In the genomic region with DNA sequence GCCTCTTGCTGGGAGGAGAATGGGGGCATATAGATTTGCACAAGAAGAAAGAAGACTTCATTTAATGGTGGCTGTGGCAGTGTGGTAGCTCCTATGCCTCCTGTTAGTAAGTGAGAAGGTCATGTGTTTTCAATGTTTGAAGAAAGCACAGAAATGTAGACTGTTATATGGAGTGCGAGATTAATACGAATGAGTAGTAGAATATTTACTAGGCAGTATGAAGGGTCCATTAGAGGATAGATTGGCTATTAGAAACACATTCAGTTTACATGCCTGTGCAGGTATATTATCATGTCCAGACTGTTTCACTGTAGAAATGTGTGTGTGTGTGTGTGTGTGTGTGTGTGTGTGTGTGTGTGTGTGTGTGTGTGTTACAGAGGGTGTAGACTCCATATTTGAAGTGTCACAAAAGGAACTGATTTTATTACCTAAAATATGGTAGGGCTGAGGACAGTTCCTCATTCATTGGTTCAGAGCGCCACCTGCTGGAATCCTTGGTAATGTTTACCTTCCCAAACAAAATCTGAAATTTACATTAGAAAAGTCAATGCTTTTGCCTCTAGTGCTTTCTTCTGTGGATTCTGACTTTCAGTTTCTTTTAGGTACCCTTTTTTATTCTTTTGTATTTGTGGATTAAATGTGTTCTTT, we compare ENCODE assay signal across 9 mouse cellular contexts. TPM values are rescaled to one million over a fixed set of nuclear protein-coding genes. Genes with fewer than 3 reads are reported as not detected.
A peak's percentile ranks its signal among the peaks of the same experiment; 100 is the strongest.
DNase-seq lines count a peak whose midpoint lies in the region; ATAC-seq and TF ChIP-seq lines count a peak whose summit lies in the region.
"Had no signal": no experiment of that assay in that cellular context is flagged by ENCODE, and none has a peak within 500 bp of the region (broad histone marks: within the 10 kb centered on the region; RNA-seq: fewer than 3 reads in every experiment).

No protein-coding gene starts in this region.

- peak; percentile 38; the same call in 1 of the 2 replicates for TF ChIP-seq CTCF in cerebellum, adult 2 months (IDR thresholded peaks at IDR 0.05; ENCODE audit: borderline replicate concordance, insufficient read depth, low read depth, low read length)
- peak; percentile 86 for TF ChIP-seq CTCF in forebrain, postnatal 0 days (IDR thresholded peaks at IDR 0.05; ENCODE audit: low read depth)
- peak; percentile 90 for TF ChIP-seq CTCF in midbrain, postnatal 0 days (IDR thresholded peaks at IDR 0.05)

- H3K4me3 ChIP-seq in cerebellum, adult 2 months (replicated peaks; ENCODE audit: insufficient read depth, low read depth, low read length): no peak overlapping the region
- H3K4me3 ChIP-seq in forebrain, postnatal 0 days (ENCODE audit: low read depth, low read length): no peak overlapping the region
- no peak overlapping the region for H3K4me3 ChIP-seq in kidney, embryonic 15.5 days (replicated peaks)
- H3K4me3 ChIP-seq in limb, embryonic 14.5 days (replicated peaks; ENCODE audit: low read length): no peak overlapping the region
- H3K4me3 ChIP-seq in midbrain, postnatal 0 days (ENCODE audit: low read depth, low read length): no peak overlapping the region

- H3K9me3 ChIP-seq in forebrain, postnatal 0 days (ENCODE audit: low read length): no peaks in the 10 kb centered on the region
- no peaks in the 10 kb centered on the region for H3K9me3 ChIP-seq in kidney, embryonic 15.5 days (replicated peaks)
- H3K9me3 ChIP-seq in limb, embryonic 14.5 days (ENCODE audit: control insufficient read depth, low read length): no peaks in the 10 kb centered on the region
- H3K9me3 ChIP-seq in midbrain, postnatal 0 days (ENCODE audit: low read length): no peaks in the 10 kb centered on the region

- peak; percentile 39 for DNase-seq in ovary, postnatal 10 days (ENCODE audit: low spot score)
- no peak for DNase-seq in ovary, adult 18-20 months (ENCODE audit: low spot score)
- peak; percentile 50 to 71 for DNase-seq in cerebellum, adult 2 months
- peak; percentile 90 for DNase-seq in forebrain, postnatal 0 days
- DNase-seq in limb, embryonic 14.5 days (ENCODE audit: low spot score): peak; percentile 85
- peak; percentile 89 for DNase-seq in midbrain, postnatal 0 days (ENCODE audit: low spot score)
- peak; percentile 39 to 67 for DNase-seq in spleen, postnatal 14 days (ENCODE audit: low spot score in 2 of 2)

- WGBS in cerebellum, adult 2 months: 34% methylated on average over 3 of the region's 3 CpGs
- 33% methylated on average over 3 of the region's 3 CpGs for WGBS in forebrain, postnatal 0 days
- 34% methylated on average over 3 of the region's 3 CpGs for WGBS in kidney, embryonic 15.5 days
- 37% methylated on average over 3 of the region's 3 CpGs for WGBS in limb, embryonic 14.5 days
- WGBS in midbrain, postnatal 0 days: 40% methylated on average over 3 of the region's 3 CpGs

- H3K4me2 ChIP-seq in forebrain, postnatal 0 days (ENCODE audit: low read depth): no peak overlapping the region
- no peak overlapping the region for H3K4me2 ChIP-seq in kidney, embryonic 15.5 days
- no peak overlapping the region for H3K4me2 ChIP-seq in limb, embryonic 14.5 days (replicated peaks; ENCODE audit: low read depth, low read length, severe bottlenecking)
- no peak overlapping the region for H3K4me2 ChIP-seq in midbrain, postnatal 0 days (ENCODE audit: low read depth, low read length, poor library complexity, severe bottlenecking)

- ATAC-seq in forebrain, postnatal 0 days: peak; percentile 96
- ATAC-seq in kidney, embryonic 15.5 days (replicated peaks; ENCODE audit: low FRiP score): 0 out of 2 replicates have a peak, but pooled peaks have one; percentile 43
- no peak for ATAC-seq in limb, embryonic 14.5 days (ENCODE audit: low FRiP score, low read depth)
- peak; percentile 89 for ATAC-seq in midbrain, postnatal 0 days (ENCODE audit: low FRiP score)

- H3K9ac ChIP-seq in forebrain, postnatal 0 days: no peak overlapping the region
- H3K9ac ChIP-seq in kidney, embryonic 15.5 days: no peak overlapping the region
- no peak overlapping the region for H3K9ac ChIP-seq in limb, embryonic 14.5 days (ENCODE audit: low read depth, low read length, severe bottlenecking)
- no peak overlapping the region for H3K9ac ChIP-seq in midbrain, postnatal 0 days (replicated peaks; ENCODE audit: low read length, poor library complexity, severe bottlenecking)

- no peaks in the 10 kb centered on the region for H3K36me3 ChIP-seq in forebrain, postnatal 0 days (ENCODE audit: insufficient read depth)
- H3K36me3 ChIP-seq in kidney, embryonic 15.5 days: no peaks in the 10 kb centered on the region
- H3K36me3 ChIP-seq in limb, embryonic 14.5 days (ENCODE audit: control insufficient read depth, insufficient read depth, low read length): no peaks in the 10 kb centered on the region
- no peaks in the 10 kb centered on the region for H3K36me3 ChIP-seq in midbrain, postnatal 0 days (ENCODE audit: insufficient read depth, low read length)

- TF ChIP-seq POLR2A in cerebellum, adult 2 months (IDR thresholded peaks at IDR 0.05; ENCODE audit: borderline replicate concordance, insufficient read depth, low read length): no peak
- TF ChIP-seq POLR2A in limb, embryonic 14.5 days (IDR thresholded peaks at IDR 0.05; ENCODE audit: borderline replicate concordance, extremely low read depth, insufficient read depth, insufficient read length): no peak

- H3K27me3 ChIP-seq in cerebellum, adult 2 months (ENCODE audit: control insufficient read depth, insufficient read depth, low read length): no peaks in the 10 kb centered on the region
- H3K27me3 ChIP-seq in forebrain, postnatal 0 days (ENCODE audit: insufficient read depth, low read length): no peaks in the 10 kb centered on the region
- no peaks in the 10 kb centered on the region for H3K27me3 ChIP-seq in kidney, embryonic 15.5 days
- no peaks in the 10 kb centered on the region for H3K27me3 ChIP-seq in limb, embryonic 14.5 days (ENCODE audit: control insufficient read depth, insufficient read depth, low read length)
- no peaks in the 10 kb centered on the region for H3K27me3 ChIP-seq in midbrain, postnatal 0 days (ENCODE audit: insufficient read depth, low read length)

- no peaks in the 10 kb centered on the region for H3K4me1 ChIP-seq in cerebellum, adult 2 months (ENCODE audit: control insufficient read depth, insufficient read depth, low read length)
- H3K4me1 ChIP-seq in forebrain, postnatal 0 days (ENCODE audit: insufficient read depth): no peaks in the 10 kb centered on the region
- no peaks in the 10 kb centered on the region for H3K4me1 ChIP-seq in kidney, embryonic 15.5 days
- no peaks in the 10 kb centered on the region for H3K4me1 ChIP-seq in limb, embryonic 14.5 days (ENCODE audit: control insufficient read depth, insufficient read depth, low read length)
- H3K4me1 ChIP-seq in midbrain, postnatal 0 days (ENCODE audit: insufficient read depth, low read length): no peaks in the 10 kb centered on the region

- H3K27ac ChIP-seq in cerebellum, adult 2 months (ENCODE audit: insufficient read depth, low read length): no peak overlapping the region
- no peak overlapping the region for H3K27ac ChIP-seq in forebrain, postnatal 0 days (ENCODE audit: low read depth, low read length)
- H3K27ac ChIP-seq in kidney, embryonic 15.5 days: no peak overlapping the region
- H3K27ac ChIP-seq in limb, embryonic 14.5 days (replicated peaks; ENCODE audit: low read depth, low read length): no peak overlapping the region
- no peak overlapping the region for H3K27ac ChIP-seq in midbrain, postnatal 0 days (ENCODE audit: low read depth, low read length)
- H3K27ac ChIP-seq: macrophage had no signal

RNA-seq across cellular contexts. Expression of a gene that starts 31.0 kb away (rescaled TPM):
- polyA plus RNA-seq in cerebellum, adult 2 months (2012; rRNA removed): 979 and 1,062 TPM in 2 replicates
- 278 and 354 TPM in 2 replicates for total RNA-seq in forebrain, postnatal 0 days (2014; rRNA removed)
- polyA plus RNA-seq in forebrain, postnatal 0 days (2015; fragmentation: Nextera tagmentation; extraction: Ambion mirVana): 25.6 and 41.0 TPM in 2 replicates
- 0.71 and 1.3 TPM in 2 replicates for polyA plus RNA-seq in kidney, embryonic 15.5 days (2015; fragmentation: Nextera tagmentation; extraction: Ambion mirVana)
- 4.7 and 6.1 TPM in 2 replicates for polyA plus RNA-seq in limb, embryonic 14.5 days (2012; rRNA removed)
- 2.0 and 2.2 TPM in 2 replicates for polyA plus RNA-seq in limb, embryonic 14.5 days (2014; fragmentation: Nextera tagmentation; extraction: Ambion mirVana)
- total RNA-seq in midbrain, postnatal 0 days (2014; rRNA removed): 547 and 554 TPM in 2 replicates
- polyA plus RNA-seq in midbrain, postnatal 0 days (2015; fragmentation: Nextera tagmentation; extraction: Ambion mirVana): 53.9 and 60.8 TPM in 2 replicates
- polyA plus RNA-seq: macrophage had no signal

RNA-seq across cellular contexts. Expression of a gene that starts 47.8 kb away (rescaled TPM):
- polyA plus RNA-seq in cerebellum, adult 2 months (2012; rRNA removed): 1.3 and 2.0 TPM in 2 replicates
- 2.3 and 4.5 TPM in 2 replicates for total RNA-seq in forebrain, postnatal 0 days (2014; rRNA removed)
- 1.1 and 1.8 TPM in 2 replicates for polyA plus RNA-seq in forebrain, postnatal 0 days (2015; fragmentation: Nextera tagmentation; extraction: Ambion mirVana)
- 2.7 and 2.9 TPM in 2 replicates for polyA plus RNA-seq in kidney, embryonic 15.5 days (2015; fragmentation: Nextera tagmentation; extraction: Ambion mirVana)
- polyA plus RNA-seq in limb, embryonic 14.5 days (2012; rRNA removed): 1.1 and 1.8 TPM in 2 replicates
- 0.80 and 1.2 TPM in 2 replicates for polyA plus RNA-seq in limb, embryonic 14.5 days (2014; fragmentation: Nextera tagmentation; extraction: Ambion mirVana)
- total RNA-seq in midbrain, postnatal 0 days (2014; rRNA removed): 0.66 and 2.8 TPM in 2 replicates
- 0.89 and 1.0 TPM in 2 replicates for polyA plus RNA-seq in midbrain, postnatal 0 days (2015; fragmentation: Nextera tagmentation; extraction: Ambion mirVana)

Comparison
In these comparisons a context has a peak if more than half of its experiments do, and no peak if none do; other contexts are left out.
1. CTCF ChIP-seq: peak in every context shown above with its lines; median percentile 90 in midbrain, postnatal 0 days; 86 in forebrain, postnatal 0 days; 38 in cerebellum, adult 2 months.
2. RNA of a gene that starts 31.0 kb away (polyA plus RNA-seq): 979 to 1,062 TPM in cerebellum, adult 2 months; 53.9 to 60.8 TPM in midbrain, postnatal 0 days, 25.6 to 41.0 TPM in forebrain, postnatal 0 days, 2.0 to 6.1 TPM in limb, embryonic 14.5 days and 0.71 to 1.3 TPM in kidney, embryonic 15.5 days; every median in the first group is over 10 times any median in the second.